Mouse (Mus musculus) spleen, adult 2 months (tissue): ENCODE data around the gene Trnt1.

ENCODE experiments used
- CTCF ChIP-seq: fragments of 200-500 bp; IDR thresholded peaks from 2 replicates; pipeline ENCODE4 v1.5.1; 2011; ENCODE audit warnings: mild to moderate bottlenecking, inconsistent platforms; ENCODE audit not compliant: insufficient read depth, insufficient read length, insufficient replicate concordance; ENCODE audit errors: extremely low read depth
- POLR2A ChIP-seq: fragments of 200-500 bp; IDR thresholded peaks from 2 replicates; pipeline ENCODE4 v1.6.1; 2011; ENCODE audit warnings: low read depth, low read length, inconsistent platforms

- TF ChIP-seq POLR2A = peak; percentile 79
- TF ChIP-seq CTCF = peak; percentile 97
Observed at GRCm38 (mm10) chr6:106799333-106800226, 30.7 kb downstream of the Trnt1 start, which contains the start of gene Crbn.
